Mouse (Mus musculus): ENCODE data around the gene Phactr3. TPM values are rescaled to one million over a fixed set of nuclear protein-coding genes. Genes with fewer than 3 reads are reported as not detected.
A peak's percentile ranks its signal among the peaks of the same experiment; 100 is the strongest.
"Not testable (repeated sequence)": the region's sequence is repeated elsewhere in the genome, so short reads cannot be mapped to it uniquely, and the experiment has no call there.

Gene Phactr3
- total RNA-seq, 2 experiments from 2014 or later, result 1.2 to 2.1 TPM

- no peak for DNase-seq (ENCODE audit: low spot score in 2 of 2)
Measured at GRCm38 (mm10) chr2:178324410-178324809, 205.6 kb downstream of the Phactr3 start.

GRCm38 (mm10) chr2:178324818-178325217, 206.0 kb downstream of the Phactr3 start:
- DNase-seq (ENCODE audit: low spot score in 2 of 2), result no peak

GRCm38 (mm10) chr2:178326067-178326466, 207.3 kb downstream of the Phactr3 start:
- no peak for DNase-seq (ENCODE audit: low spot score in 2 of 2)

- DNase-seq (ENCODE audit: low spot score in 2 of 2), result no peak
Measured at GRCm38 (mm10) chr2:178326750-178327465, 208.1 kb downstream of the Phactr3 start.

- DNase-seq (ENCODE audit: low spot score in 2 of 2), result peak; percentile 6 to 36
Measured at GRCm38 (mm10) chr2:178327466-178328040, 208.8 kb downstream of the Phactr3 start.

GRCm38 (mm10) chr2:178329551-178329950, 210.8 kb downstream of the Phactr3 start:
- DNase-seq (ENCODE audit: low spot score in 2 of 2), result no peak

- no peak for DNase-seq (ENCODE audit: low spot score in 2 of 2)
Measured at GRCm38 (mm10) chr2:178329986-178330385, 211.2 kb downstream of the Phactr3 start.

- DNase-seq (ENCODE audit: low spot score in 2 of 2), result no peak
Measured at GRCm38 (mm10) chr2:178337878-178338277, 219.1 kb downstream of the Phactr3 start.

- DNase-seq (ENCODE audit: low spot score in 2 of 2), result no peak
Measured at GRCm38 (mm10) chr2:178339044-178339443, 220.3 kb downstream of the Phactr3 start.

- not testable (repeated sequence) for DNase-seq (ENCODE audit: low spot score in 2 of 2)
Measured at GRCm38 (mm10) chr2:178342105-178342504, 223.3 kb downstream of the Phactr3 start.

GRCm38 (mm10) chr2:178342597-178342996, 223.8 kb downstream of the Phactr3 start:
- DNase-seq (ENCODE audit: low spot score in 2 of 2), result no peak

Other genes starting within 250 kb of the Phactr3 start
- gene Gm14327, start 221.9 kb upstream of the Phactr3 start, total RNA-seq (2021), result 1 to 10 TPM; 5.7 to 6.9 TPM
- 1 to 10 TPM; 1.2 to 2.4 TPM for gene Zfp972, start 193.4 kb upstream of the Phactr3 start, total RNA-seq (2021)
- 10 to 100 TPM; 27.1 to 30.1 TPM for gene Gm14326, start 161.7 kb upstream of the Phactr3 start, total RNA-seq (2021)
- gene Zfp971, start 95.7 kb upstream of the Phactr3 start, total RNA-seq (2021), result 10 to 100 TPM; 30.6 to 31.9 TPM
- 10 to 100 TPM; 21.3 to 31.7 TPM for gene Zfp931, start 40.5 kb upstream of the Phactr3 start, total RNA-seq (2021)

Data from adrenal gland, adult 18-20 months (tissue).